Mouse (Mus musculus): ENCODE results near the gene Olfr1309. TPM values are rescaled to one million over a fixed set of nuclear protein-coding genes. Genes with fewer than 3 reads are reported as not detected.
"Not testable (repeated sequence)": the region's sequence is repeated elsewhere in the genome, so short reads cannot be mapped to it uniquely, and the experiment has no call there.

Gene Olfr1309
- not detected in 2 replicates for polyA plus RNA-seq (2012; rRNA removed)
- not detected in 2 replicates for polyA plus RNA-seq (2014; fragmentation: Nextera tagmentation; extraction: Ambion mirVana)

DNA sequence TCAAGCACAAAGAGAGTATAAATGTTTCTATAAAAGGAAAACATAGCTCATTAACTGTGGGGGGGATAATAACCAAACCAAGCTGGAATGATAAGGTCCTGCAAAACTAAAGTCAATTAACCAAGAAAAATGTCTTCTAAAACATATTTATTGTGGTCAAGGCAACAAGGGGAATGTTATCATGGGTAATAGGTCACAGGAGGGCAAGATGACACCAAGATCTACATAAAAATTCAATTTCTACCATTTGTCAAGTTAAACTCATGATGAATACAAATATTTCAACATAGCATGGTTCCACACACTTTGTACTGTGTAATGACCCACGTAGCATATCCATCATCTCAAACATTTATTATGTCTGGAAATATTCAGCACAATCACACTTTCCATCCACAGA, at the start of gene Olfr1309:
Gene Olfr1309 (minus strand): TSS at position 101 of the 400 bp plus-strand sequence.
- H3K4me3 ChIP-seq (replicated peaks; ENCODE audit: low read length) = no peak within 1 kb of the TSS
- H3K4me2 ChIP-seq (replicated peaks; ENCODE audit: low read depth, low read length, severe bottlenecking) = no peak within 1 kb of the TSS
- H3K9ac ChIP-seq (ENCODE audit: low read depth, low read length, severe bottlenecking) = no peak within 1 kb of the TSS
- H3K27me3 ChIP-seq (ENCODE audit: control insufficient read depth, insufficient read depth, low read length) = no peaks in the 10 kb centered on the region
- no peak within 1 kb of the TSS for H3K27ac ChIP-seq (replicated peaks; ENCODE audit: low read depth, low read length)
- no peaks in the 10 kb centered on the region for H3K9me3 ChIP-seq (ENCODE audit: control insufficient read depth, low read length)
- 64% methylated on average over 1 of the region's 1 CpGs for WGBS
- DNase-seq (ENCODE audit: low spot score) (no peak), ATAC-seq (ENCODE audit: low FRiP score, low read depth) (no peak)
- H3K4me1 ChIP-seq (ENCODE audit: control insufficient read depth, insufficient read depth, low read length) = no peaks in the 10 kb centered on the region
- H3K36me3 ChIP-seq (ENCODE audit: control insufficient read depth, insufficient read depth, low read length) = no peaks in the 10 kb centered on the region
- no peak for TF ChIP-seq POLR2A (IDR thresholded peaks at IDR 0.05; ENCODE audit: borderline replicate concordance, extremely low read depth, insufficient read depth, insufficient read length)

DNA sequence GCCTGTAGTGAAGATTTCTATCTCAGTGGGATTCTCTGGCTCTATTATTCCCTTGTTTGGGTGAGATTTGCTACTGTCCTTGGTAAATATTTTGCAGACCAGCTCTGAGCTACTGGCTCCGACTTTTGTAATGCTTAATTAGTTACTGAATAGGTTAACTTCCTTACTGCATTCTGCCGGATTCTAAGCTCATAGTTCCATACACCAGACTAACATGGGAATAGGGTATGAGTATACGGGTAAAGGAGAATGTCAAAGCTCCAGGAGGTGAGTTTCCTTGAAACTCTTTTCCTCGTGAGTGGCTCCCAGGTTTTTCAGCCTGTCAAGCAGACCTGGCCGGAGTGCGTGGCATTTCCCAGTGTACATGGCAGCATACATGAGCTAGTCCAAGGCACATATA, 36.9 kb upstream of the Olfr1309 start:
- H3K4me1 ChIP-seq (ENCODE audit: control insufficient read depth, insufficient read depth, low read length); H3K4me3 ChIP-seq (replicated peaks; ENCODE audit: low read length); H3K27ac ChIP-seq (replicated peaks; ENCODE audit: low read depth, low read length); ATAC-seq (ENCODE audit: low FRiP score, low read depth); DNase-seq (ENCODE audit: low spot score); H3K36me3 ChIP-seq (ENCODE audit: control insufficient read depth, insufficient read depth, low read length); H3K9me3 ChIP-seq (ENCODE audit: control insufficient read depth, low read length); H3K9ac ChIP-seq (ENCODE audit: low read depth, low read length, severe bottlenecking); H3K27me3 ChIP-seq (ENCODE audit: control insufficient read depth, insufficient read depth, low read length); H3K4me2 ChIP-seq (replicated peaks; ENCODE audit: low read depth, low read length, severe bottlenecking): not testable (repeated sequence)
- WGBS = 42% methylated on average over 6 of the region's 6 CpGs

DNA sequence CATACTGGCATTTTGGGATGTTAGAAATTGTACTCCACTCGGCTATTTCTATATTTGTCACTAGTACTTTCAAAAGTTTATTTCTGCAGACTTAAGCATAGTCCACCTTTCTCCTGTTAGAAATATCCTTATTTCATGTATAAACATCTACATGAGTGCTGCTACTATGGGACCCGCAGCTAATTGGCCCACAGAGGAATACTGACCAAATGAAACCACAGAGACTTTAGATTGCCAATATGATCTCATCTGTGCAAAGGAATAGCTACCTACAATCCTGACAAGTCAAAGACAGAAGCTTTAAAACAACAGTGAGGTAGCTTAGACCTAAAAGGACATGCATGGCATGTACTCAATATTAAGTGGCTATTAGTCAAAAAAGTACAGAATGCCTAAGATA, 34.2 kb upstream of the Olfr1309 start, which contains the start of gene Olfr1311:
Gene Olfr1311 (minus strand): TSS at position 101 of the 400 bp plus-strand sequence.
- Histone ChIP-seq H3K27me3 (ENCODE audit: control insufficient read depth, insufficient read depth, low read length) (no peaks in the 10 kb centered on the region), H3K4me2 (replicated peaks; ENCODE audit: low read depth, low read length, severe bottlenecking) (no peak within 1 kb of the TSS), H3K9me3 (ENCODE audit: control insufficient read depth, low read length) (no peaks in the 10 kb centered on the region), H3K4me1 (ENCODE audit: control insufficient read depth, insufficient read depth, low read length) (no peaks in the 10 kb centered on the region), H3K4me3 (replicated peaks; ENCODE audit: low read length) (no peak within 1 kb of the TSS), H3K9ac (ENCODE audit: low read depth, low read length, severe bottlenecking) (no peak within 1 kb of the TSS), H3K36me3 (ENCODE audit: control insufficient read depth, insufficient read depth, low read length) (no peaks in the 10 kb centered on the region), H3K27ac (replicated peaks; ENCODE audit: low read depth, low read length) (no peak within 1 kb of the TSS)
- DNase-seq (ENCODE audit: low spot score) (no peak), ATAC-seq (ENCODE audit: low FRiP score, low read depth) (no peak)
- 87% methylated on average over 2 of the region's 2 CpGs for WGBS
- TF ChIP-seq POLR2A (IDR thresholded peaks at IDR 0.05; ENCODE audit: borderline replicate concordance, extremely low read depth, insufficient read depth, insufficient read length) = no peak

DNA sequence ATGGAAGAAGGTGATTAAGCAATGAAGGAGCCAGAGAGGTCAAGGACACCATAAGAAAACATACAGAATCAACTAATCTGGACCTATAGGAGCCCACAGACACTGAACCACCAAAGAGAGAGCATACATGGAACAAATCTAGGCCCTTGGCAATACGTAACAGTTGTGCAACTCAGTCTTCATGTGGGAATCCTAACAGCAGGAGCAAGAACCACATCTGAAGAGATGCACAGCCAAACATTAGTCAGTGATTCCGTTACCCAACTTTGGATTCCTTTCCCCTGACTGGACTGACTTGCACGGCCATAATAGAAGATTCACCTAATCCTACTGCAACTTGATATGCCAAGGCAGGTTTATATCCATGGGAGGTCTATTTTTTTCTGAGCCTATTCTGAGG, 24.8 kb upstream of the Olfr1309 start:
- WGBS = 78% methylated on average over 3 of the region's 3 CpGs
- Histone ChIP-seq H3K27ac (replicated peaks; ENCODE audit: low read depth, low read length) (no peak overlapping the region), H3K4me3 (replicated peaks; ENCODE audit: low read length) (no peak overlapping the region), H3K4me2 (replicated peaks; ENCODE audit: low read depth, low read length, severe bottlenecking) (no peak overlapping the region), H3K9ac (ENCODE audit: low read depth, low read length, severe bottlenecking) (no peak overlapping the region), H3K9me3 (ENCODE audit: control insufficient read depth, low read length) (no peaks in the 10 kb centered on the region), H3K27me3 (ENCODE audit: control insufficient read depth, insufficient read depth, low read length) (no peaks in the 10 kb centered on the region), H3K36me3 (ENCODE audit: control insufficient read depth, insufficient read depth, low read length) (no peaks in the 10 kb centered on the region), H3K4me1 (ENCODE audit: control insufficient read depth, insufficient read depth, low read length) (no peaks in the 10 kb centered on the region)
- TF ChIP-seq POLR2A (IDR thresholded peaks at IDR 0.05; ENCODE audit: borderline replicate concordance, extremely low read depth, insufficient read depth, insufficient read length) = no peak
- ATAC-seq (ENCODE audit: low FRiP score, low read depth) = no peak
- DNase-seq (ENCODE audit: low spot score) = no peak

DNA sequence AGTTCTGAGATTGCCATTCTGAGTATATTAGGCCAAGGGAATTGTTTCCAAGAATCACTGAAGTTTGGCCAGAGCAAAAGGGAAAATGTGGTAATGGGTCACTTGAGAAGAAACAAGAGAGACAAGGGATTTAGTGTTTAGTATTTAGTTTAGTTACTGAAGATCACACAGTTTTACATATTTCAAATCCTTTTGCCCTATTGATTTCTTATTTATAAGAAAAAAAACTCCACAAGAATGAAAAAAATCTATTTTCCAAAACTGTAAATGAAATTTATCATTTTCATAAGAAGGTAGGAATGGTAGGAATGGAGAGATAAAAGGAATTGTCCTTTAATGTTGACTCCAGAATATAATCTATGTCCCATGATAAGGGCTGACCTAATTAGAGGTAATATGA, 22.5 kb upstream of the Olfr1309 start, which contains the start of gene Olfr1310:
Gene Olfr1310 (minus strand): TSS at position 101 of the 400 bp plus-strand sequence.
- no peak within 1 kb of the TSS for H3K4me2 ChIP-seq (replicated peaks; ENCODE audit: low read depth, low read length, severe bottlenecking)
- no peak for ATAC-seq (ENCODE audit: low FRiP score, low read depth)
- DNase-seq (ENCODE audit: low spot score) = no peak
- no peak within 1 kb of the TSS for H3K4me3 ChIP-seq (replicated peaks; ENCODE audit: low read length)
- no peaks in the 10 kb centered on the region for H3K27me3 ChIP-seq (ENCODE audit: control insufficient read depth, insufficient read depth, low read length)
- H3K27ac ChIP-seq (replicated peaks; ENCODE audit: low read depth, low read length) = no peak within 1 kb of the TSS
- H3K9ac ChIP-seq (ENCODE audit: low read depth, low read length, severe bottlenecking) = no peak within 1 kb of the TSS
- H3K4me1 ChIP-seq (ENCODE audit: control insufficient read depth, insufficient read depth, low read length) = no peaks in the 10 kb centered on the region
- H3K9me3 ChIP-seq (ENCODE audit: control insufficient read depth, low read length) = no peaks in the 10 kb centered on the region
- no peaks in the 10 kb centered on the region for H3K36me3 ChIP-seq (ENCODE audit: control insufficient read depth, insufficient read depth, low read length)
- TF ChIP-seq POLR2A (IDR thresholded peaks at IDR 0.05; ENCODE audit: borderline replicate concordance, extremely low read depth, insufficient read depth, insufficient read length) = no peak

DNA sequence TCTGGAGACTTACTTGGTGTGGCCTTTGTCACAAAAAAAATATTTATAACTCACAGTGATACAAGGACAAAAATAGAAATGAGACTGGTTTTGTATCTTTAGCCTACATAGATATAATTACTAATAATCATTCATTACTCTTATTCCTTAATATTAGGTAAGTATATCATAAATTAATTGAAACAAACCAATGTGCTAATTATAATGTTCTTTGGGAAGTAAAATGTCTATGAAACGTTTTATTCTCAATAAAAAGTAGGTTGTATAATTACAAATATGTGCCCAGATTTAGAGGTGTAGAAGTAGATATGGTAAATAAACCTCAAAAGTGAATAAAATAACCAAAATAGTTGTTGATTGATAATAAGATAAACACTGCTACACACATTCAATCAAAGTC, 25.2 kb downstream of the Olfr1309 start, which contains the start of gene Olfr1308:
Gene Olfr1308 (minus strand): TSS at position 101 of the 400 bp plus-strand sequence.
- 53% methylated on average over 1 of the region's 1 CpGs for WGBS

More for the DNA sequence above, 25.2 kb downstream of the Olfr1309 start, which contains the start of gene Olfr1308:
- Histone ChIP-seq H3K9me3 (ENCODE audit: control insufficient read depth, low read length) (no peaks in the 10 kb centered on the region), H3K4me1 (ENCODE audit: control insufficient read depth, insufficient read depth, low read length) (no peaks in the 10 kb centered on the region), H3K36me3 (ENCODE audit: control insufficient read depth, insufficient read depth, low read length) (no peaks in the 10 kb centered on the region), H3K27ac (replicated peaks; ENCODE audit: low read depth, low read length) (no peak within 1 kb of the TSS), H3K4me2 (replicated peaks; ENCODE audit: low read depth, low read length, severe bottlenecking) (no peak within 1 kb of the TSS), H3K27me3 (ENCODE audit: control insufficient read depth, insufficient read depth, low read length) (no peaks in the 10 kb centered on the region), H3K9ac (ENCODE audit: low read depth, low read length, severe bottlenecking) (no peak within 1 kb of the TSS), H3K4me3 (replicated peaks; ENCODE audit: low read length) (no peak within 1 kb of the TSS)
- TF ChIP-seq POLR2A (IDR thresholded peaks at IDR 0.05; ENCODE audit: borderline replicate concordance, extremely low read depth, insufficient read depth, insufficient read length) = no peak
- DNase-seq (ENCODE audit: low spot score) = no peak
- no peak for ATAC-seq (ENCODE audit: low FRiP score, low read depth)
